Mouse (Mus musculus): Measurements from ENCODE around the gene Pax3. TPM values are rescaled to one million over a fixed set of nuclear protein-coding genes. Genes with fewer than 3 reads are reported as not detected.

Gene Pax3
- 0.02 TPM in 1 of 2 replicates, not detected in the other for polyA plus RNA-seq (2012; rRNA removed)

DNA sequence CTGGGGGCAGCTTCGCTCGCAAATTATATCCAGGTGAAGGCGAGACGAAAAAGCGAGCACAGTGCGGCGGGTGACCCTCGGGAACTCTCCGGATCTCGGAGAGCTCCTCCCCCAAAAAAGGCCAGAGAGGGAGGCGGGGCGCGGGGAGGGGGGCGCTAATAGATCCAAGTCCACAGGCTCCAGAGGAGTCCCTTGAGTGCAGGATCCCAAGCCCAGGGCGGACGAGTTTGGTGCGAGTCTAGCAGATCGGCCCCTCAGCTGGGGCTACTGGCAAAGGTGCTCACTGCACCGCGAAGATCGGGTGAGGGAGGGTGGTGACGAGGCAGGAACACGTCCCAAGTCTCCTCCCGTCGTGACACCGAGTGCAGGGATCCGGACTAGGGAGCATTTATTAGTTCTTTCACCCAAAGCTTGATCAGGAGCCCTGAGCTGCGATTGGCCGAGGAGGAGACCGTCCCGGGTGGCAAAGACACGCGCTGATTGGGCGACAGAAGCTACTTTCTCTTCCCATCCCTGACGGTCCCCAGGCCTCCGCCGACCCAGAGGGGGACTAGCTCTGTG lies at the start of gene Pax3:
Gene Pax3 (minus strand): TSS at position 384 of the 561 bp plus-strand sequence.

Other genes with a start within 250 kb of the Pax3 start
- gene Sgpp2, start 113.2 kb upstream of the Pax3 start, polyA plus RNA-seq (2012; rRNA removed) = 0.02 and 0.03 TPM in 2 replicates